Mouse (Mus musculus) ES-E14 (cell line): ENCODE measurements around the gene Sirt1.

Experiments used
- CHD2 ChIP-seq: IDR thresholded peaks from 2 replicates; pipeline ENCODE4 v1.6.1; 2014; ENCODE audit warnings: mild to moderate bottlenecking, low read depth, low read length, inconsistent platforms
- ZC3H11A ChIP-seq: IDR thresholded peaks from 2 replicates; pipeline ENCODE4 v1.6.1; 2012; ENCODE audit warnings: low read depth, mild to moderate bottlenecking, inconsistent platforms, low read length, borderline replicate concordance

DNA sequence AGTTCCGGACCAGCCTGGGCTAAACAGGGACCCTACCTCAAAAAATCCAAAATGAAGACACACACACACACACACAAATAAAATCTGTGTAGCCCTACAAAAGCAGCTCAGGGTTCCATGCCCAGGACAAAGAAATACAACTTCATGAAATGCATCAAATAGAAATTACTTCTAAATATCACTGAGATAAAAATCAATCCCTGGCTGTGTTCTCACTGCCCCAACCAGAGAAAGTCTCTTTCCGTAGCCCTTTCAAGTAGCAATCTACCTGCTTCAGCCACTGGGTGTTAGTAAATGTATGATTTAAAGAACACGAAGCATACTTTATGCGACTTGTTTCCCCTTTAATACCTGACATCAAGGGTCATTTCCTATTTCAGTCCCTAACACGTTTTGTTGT, 44.2 kb downstream of the Sirt1 start:
- TF ChIP-seq ZC3H11A (no peak), CHD2 (no peak)
